Mouse (Mus musculus) left cerebral cortex, adult 8-10 months (tissue): ENCODE data around the gene Polr1b. TPM values are rescaled to one million over a fixed set of nuclear protein-coding genes. Genes with fewer than 3 reads are reported as not detected.

Experiments
- DNase-seq, 2 experiments: peaks; one replicate each; pipeline ENCODE4 v3.0.0; 2022; ENCODE audit warnings: low spot score in 2 of 2
- total RNA-seq, 4 experiments: library from RNA; stranded (reverse); gene quantifications; 2 replicates each; pipeline ENCODE4 v1.2.4; 2022

Polr1b gene
- total RNA-seq, 4 experiments from 2014 or later: 19.8 to 25.0 (median 21.5) TPM

DNA sequence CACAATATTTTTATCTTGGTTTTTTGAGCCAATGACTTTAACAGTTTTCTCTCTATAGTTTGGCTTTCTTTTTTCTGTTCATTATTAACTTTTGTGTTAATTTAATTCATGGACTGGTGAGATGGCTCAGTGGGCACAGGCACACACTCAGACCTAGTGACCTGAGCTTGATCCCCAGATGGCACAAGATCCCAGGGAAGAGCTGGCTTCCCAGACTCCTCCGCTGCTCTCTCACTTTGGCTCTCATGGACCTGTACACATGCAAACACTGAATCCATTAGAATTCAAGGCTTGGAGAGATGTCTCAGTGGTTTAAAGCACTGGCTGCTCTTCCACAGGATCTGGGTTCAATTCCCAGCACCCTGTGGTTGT is 15.6 kb downstream of the Polr1b start:
- DNase-seq: no peak

DNA sequence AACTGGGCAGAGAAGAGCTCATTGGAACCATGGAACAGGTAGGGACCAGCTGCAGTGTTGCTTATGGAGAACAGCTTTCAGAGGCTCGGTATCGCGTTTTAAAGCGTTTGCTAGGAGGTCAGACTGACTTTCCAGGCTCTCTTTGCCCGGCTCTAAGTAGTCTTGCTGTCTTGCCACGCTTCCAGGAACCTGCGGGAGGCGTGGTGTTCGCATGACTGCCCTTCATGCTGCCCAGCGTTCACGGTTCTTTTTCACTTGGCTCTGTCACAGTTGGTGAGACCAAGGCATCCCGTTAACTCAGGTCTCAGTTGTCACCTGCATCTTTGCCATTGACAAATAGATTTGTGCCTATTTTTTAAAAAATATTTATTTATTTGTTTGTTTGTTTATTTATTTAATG is 17.3 kb downstream of the Polr1b start:
- no peak for DNase-seq

DNA sequence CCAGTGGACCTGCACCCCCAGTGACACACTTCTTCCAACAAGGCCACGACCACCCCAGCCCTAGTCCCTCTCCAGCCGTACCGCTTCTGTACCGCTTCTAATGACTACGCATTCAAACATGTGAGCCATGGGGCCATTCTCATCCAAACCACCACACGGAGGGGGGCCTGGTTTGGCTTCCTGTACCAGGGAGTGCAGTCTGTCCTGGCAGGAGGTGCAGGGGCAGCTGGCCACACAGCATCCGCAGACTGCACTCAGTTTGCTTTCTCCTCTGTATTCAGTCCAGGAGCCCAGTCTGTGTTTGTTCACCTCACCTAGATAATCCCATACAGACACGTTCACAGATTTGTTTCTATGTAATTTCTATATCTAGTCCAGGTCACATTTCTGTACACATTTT is 21.2 kb downstream of the Polr1b start:
- DNase-seq: no peak

DNA sequence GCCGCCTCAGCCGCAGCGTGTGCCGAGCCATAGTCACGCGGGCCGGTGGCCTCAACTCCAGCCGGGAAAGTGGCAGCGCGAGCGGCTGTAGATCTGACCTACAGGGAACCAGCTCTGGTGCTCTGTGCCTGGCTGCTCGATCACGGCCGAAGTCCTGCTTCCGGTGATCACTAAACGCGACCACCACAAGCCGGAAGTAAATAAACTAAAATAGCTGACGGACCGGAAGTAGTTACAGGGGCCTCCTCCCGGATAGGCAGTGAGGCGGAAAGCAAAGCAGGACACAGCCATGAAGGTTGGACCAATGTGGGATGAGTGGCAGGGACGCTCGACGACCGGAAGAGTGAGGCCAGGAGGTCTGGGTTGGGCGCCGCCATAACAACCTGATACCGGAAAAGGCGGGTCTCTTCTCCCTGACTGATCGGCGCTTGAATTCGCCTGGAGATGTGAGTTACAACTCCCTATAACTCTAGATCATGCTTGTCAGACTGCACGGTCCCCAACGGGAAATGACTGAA is 28.7 kb downstream of the Polr1b start, which contains the start of gene Chchd5:
Gene Chchd5 (plus strand): TSS at position 289 of the 518 bp plus-strand sequence.
- DNase-seq: peak; percentile 80 to 98

DNA sequence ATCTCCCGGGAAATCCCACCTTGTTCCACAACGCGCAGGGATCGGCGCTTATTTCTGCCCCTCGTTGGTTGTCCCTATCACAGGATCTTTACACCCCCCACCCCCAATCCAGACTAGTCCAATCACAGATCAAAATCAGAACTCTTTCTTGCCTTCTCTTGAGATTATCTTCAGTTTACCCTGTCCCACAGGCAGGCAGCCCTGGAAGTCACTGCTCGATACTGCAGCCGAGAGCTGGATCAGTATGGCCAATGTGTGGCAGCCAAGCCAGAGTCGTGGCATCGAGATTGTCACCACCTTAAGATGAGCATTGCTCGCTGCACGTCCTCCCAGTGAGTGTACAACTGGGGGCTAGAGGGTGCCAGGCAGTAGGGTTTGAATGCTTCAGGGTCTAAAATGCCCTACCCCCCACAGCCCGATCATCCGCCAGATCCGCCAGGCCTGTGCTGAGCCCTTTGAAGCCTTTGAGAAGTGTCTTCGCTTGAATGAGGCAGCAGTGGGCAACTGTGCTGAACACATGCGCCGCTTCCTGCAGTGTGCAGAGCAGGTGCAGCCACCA is 29.3 kb downstream of the Polr1b start:
- no peak for DNase-seq

DNA sequence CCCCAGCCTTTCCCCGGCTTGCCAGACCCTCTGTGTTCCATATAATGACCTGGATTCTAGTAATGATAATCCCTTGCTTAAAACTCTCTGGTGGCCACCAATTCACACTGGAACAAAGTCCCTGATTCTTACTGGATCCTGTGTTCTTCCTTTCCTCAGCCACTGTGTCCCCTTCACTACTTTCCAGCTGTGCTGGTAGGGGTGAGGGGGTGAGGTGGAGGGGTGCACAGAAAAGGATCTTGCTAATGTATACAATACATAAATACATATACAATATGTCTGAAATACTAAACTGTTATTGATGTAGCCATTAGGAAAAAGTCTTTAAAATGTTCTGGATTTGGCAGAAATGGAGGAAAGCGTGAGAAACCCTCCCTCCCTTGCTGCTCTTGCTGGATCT is 30.0 kb downstream of the Polr1b start:
- DNase-seq: no peak

DNA sequence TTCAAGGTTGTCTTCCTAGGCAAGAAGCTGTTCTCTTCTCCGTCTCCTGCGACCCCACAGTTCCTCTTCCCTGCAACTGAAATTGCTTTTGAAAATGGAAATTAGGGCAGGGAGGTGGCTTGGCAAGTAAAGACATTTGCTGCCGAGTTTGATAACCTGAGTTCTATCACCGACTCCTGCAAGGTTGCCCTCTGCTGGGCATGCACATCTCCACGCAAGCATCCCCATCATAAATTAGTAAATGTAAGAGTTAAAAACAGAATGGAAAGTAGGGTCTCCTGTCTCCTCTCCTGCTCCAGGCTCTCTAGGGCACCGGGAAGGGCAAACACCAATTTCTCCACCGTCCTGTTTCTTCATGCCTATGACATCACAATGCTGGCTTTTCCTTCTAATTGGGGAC is 31.4 kb downstream of the Polr1b start:
- DNase-seq: no peak

DNA sequence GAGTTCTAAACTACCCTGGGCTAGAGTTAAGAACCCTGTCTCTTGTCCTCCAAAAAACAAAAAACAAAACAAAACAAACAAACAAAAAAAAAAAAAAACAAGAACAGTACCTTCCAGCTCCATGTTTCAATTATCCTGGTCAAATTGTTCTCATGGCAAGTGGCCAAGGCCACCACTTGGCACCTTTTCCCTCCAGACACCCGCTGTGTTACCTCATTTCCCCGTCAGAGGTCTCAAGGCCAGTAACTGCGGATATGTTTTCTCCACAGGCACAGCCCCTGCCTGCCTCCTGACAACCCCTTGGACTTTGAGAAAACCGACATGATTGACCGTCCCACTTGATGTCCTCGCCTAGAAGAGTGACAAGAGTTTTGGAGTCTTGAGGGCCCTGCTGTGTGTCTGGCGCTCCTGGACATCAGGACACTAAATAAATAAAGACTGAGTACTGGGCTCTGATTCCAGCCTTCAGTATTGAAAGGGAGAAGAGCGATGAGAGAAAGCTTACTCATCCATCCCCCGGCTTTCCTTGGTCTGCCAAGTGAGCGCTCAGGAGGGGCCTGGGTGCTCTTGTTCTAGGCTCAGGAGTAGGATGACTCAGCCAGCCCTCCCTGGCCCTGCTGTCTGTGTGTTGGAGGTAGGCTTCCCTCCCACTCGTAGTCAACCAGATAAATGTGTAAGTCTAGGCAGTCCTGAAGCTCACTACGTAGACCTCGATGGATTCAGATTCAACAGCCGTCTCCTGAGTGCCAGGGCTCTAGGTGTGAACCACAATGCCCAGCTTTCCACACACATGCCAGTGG is 32.4 kb downstream of the Polr1b start:
- DNase-seq: peak; percentile 18 to 93

DNA sequence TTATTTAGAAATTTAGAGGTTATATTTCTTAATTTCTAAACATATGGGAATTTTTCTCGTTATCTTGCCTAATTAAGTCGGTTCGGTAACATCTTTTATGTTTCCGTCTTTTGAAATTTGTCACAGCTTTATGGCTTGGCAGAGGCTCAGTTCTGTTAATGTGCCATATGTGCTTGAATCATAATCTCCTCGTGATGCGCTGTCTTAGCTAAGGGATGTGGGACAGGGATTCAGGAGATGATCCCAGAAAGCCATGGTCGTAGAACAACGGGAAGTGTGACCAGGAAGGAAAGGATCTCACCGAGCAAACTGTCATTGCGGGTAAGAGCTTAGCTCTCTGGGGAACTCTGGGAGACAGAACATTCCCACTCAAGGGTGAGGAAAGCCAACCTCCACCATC is 39.1 kb downstream of the Polr1b start:
- DNase-seq: no peak

DNA sequence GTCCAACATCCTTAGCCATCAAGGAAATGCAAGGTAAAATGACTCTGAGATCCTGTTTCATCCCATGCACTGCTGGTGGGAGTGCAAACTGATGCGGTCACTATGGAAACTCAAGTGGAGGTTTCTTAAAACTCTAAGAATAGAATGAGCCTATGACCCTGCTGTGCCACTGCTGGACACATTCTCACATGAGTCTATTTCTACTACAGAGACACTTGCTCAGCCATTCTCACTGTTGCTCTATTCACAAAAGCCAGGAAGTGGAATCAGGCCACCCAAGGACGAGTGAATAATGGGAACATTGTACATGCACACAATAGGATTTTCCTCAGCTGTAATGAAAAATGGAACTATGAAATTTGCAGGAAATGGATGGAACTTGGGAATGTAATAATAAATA is 48.0 kb downstream of the Polr1b start:
- DNase-seq: no peak

DNA sequence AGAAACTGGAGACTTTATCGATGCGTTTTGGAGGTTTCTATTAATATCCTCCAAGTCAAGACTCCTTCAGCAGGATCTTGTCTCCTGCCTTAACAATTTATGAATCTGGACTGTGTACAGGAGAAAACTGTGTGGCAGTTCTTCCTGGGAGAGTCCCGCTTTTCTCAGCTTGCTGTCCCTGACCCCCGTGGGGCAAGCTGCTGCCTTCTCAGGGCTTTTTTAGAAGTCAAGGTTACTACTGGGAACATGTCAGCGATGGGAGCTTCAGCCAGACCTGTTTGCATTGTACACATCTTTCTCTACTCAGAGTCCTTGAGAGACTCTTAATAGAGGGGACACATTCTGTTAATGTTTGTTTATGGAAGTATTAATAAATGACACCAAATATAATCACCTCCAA is 49.6 kb downstream of the Polr1b start:
- no peak for DNase-seq

DNA sequence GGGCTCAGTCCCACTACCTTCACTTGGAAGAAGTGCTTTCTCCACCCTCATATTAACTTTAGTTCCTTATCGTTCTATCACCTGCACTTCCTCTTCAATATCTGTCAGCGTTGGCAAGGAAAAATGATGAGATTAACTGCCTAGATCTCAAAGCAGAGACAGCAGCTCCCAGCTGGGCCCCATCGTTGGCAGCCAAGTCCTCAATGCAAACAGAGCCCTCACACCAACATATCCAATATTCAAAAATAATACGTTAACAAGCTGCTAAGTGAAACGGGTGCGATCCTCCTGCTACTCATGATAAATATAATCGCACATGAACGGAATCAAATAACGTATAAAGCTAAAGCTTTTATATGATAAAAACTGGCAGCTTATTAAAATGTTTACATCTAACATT is 50.3 kb downstream of the Polr1b start:
- DNase-seq: no peak

DNA sequence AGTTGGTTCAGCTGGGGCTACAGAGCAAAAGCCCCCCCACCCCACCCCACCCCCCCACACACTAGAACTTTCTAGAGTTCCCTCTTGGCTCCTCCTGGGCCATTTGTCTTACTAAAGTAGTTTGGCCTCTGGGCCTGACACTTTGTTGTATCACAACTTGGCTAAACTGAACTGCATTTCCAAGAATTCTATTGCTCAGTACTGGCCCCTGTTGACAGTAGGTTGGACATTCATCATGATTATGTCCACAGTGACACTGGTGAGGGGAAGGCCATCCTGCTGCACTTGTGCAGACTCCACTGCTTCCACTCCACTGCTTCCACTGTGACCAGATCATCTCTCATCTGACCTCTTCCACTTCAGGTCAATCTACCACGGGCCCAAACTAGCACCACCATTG is 52.0 kb downstream of the Polr1b start:
- no peak for DNase-seq

DNA sequence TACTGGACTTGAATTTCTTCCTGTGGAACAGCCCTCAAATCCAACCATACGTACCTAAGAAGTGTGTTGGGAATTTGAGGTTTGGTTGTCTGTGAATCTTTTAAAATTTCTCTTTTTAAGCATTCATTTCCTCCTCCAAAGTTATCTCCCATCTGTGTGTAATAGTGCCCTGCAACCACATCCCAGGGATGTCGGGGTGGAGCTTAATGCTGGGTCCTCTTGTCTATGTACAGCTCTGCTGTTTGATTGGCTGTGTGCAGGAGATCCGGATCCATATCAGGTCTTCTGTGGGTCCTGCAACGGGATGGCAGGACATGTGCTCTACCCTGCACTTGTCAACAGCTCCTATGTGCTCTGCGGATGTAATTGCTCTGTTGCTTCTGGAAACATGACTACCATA is 64.0 kb downstream of the Polr1b start:
- DNase-seq: no peak

DNA sequence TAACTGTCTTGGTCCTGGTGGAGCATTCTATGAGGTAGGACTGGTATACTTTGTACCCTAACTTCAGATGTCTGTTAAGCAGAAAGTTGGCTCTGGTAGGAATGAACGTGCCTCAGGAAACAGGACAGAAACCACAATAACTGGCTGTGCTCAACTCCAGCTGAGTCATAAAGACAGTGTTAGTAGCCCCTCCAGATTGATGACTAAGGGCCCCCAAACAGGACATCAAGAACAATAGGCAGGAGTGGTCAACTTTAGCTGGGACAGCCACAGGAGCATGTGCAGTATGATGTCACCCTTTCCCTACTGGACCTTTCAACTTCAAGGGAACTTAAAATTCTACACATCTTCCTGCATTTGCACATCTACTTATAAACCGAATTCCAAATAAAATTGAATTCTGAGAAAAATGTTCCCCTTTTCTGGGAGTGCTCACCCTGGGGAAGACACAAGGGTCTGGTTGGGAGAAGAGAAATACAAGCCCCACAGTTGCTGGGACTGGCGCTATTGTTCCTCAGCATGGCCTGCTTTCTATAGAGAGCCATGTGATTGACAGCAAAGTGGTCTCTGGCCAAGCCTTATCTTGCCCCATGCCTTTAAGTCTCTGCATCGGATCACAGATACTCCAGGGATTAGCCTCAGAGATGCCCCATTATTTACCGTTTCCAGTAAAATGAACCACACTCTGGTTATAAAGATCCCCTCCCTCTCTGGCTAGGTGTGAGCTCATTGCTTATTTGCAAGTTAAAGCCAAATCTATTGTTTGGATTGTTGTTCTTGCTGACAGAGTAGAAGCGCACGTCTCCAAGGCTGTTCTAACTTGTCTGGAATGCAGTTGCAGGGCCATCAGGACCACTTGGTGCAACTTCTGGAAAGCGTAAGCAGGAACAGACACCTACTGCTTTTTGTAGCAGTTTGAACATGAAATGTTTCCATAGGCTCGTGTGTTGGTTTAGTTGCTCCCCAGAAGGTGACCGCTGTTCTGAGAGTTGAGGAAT is 66.0 kb downstream of the Polr1b start:
- DNase-seq: no peak

DNA sequence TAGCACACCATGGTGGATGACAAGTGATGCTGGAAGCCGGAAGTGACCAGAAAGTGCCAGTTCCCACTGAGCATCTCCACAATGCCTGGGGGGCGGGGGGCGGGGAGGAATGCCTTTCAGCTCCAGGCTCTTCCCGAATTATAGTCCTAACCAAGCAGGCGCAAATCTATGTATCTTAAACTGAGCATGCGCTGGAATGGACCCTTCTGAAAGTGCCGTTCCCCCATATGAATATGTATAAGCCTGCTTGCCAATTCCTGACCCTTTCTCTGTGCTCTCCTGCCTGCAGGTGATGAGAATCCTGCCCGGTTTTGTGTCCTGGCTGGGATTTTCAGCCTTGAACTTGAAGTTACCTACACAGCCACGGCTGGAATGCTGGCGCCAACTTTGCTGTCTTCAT is 72.6 kb downstream of the Polr1b start:
- DNase-seq: no peak

DNA sequence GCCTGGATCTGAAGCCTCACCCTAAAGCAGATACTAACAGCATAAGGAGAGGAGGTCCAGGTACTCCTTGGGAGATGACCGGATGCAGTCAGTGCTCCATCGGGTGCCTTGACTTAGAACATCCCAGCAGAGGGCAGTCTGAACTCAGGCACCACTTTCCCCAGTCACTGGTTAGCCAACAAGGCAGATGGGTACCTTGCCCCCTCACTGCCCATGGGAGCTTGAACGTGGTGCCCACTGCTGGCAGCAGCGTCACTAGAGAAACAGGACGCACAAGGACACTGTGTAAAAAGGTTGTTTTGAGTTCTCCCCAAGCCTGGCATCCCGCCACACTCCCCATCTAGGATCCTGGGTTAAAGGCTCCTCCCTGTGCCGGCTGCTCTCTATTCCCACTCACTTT is 73.7 kb downstream of the Polr1b start:
- peak; percentile 25 to 39 for DNase-seq

DNA sequence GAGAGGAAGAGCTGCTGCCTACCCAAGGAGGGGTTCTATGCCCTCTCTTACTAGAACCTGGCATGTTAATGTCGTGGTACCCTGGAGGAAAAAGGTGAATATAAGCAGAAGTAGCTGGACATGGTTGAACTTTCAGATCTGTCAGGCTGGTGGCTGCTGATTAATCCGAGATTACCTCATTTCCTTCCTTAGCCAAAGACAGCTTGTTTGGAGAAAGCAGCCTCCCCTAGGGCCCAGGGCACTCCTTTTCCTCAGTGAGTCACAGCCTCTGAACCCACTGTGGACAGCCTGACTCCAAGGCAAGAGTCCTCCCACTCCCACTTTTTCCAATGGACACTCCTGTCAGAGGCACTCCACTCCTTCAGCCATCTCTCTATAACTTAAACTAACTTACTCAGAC is 74.8 kb downstream of the Polr1b start:
- DNase-seq: no peak
